ENCODE assay signal across 29 mouse cellular contexts in the genomic region with DNA sequence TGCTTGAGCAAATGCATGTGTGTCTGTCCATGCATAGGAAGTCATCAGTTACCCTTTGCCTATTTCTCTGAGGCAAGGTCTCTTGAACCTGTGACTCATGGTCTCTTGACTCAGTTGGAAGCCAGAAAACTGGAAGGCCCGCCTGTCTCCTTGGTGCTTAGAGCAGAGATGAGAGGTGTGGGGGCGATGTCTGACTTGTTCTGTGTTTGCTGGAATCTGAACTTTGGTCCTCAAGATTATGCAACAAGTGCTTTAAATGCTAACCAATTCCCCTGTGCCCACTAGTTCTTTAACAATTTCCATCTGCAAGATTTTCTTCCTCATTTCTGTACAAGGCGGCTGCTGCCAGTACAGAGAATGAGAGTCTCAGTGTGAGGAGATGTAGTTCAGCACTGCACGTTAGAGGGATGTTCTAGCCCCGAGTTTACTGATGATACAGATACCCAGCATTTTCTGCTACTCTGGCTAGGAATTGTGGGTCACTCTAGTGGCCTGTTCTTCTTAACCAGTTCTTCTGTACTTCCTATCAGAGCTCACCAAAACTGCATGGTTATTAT. TPM values are rescaled to one million over a fixed set of nuclear protein-coding genes. Genes with fewer than 3 reads are reported as not detected.
DNase-seq lines count a peak whose midpoint lies in the region; ATAC-seq lines count a peak whose summit lies in the region.
"Not testable (repeated sequence)": the region's sequence is repeated elsewhere in the genome, so short reads cannot be mapped to it uniquely, and the experiment has no call there.
"Had no signal": no experiment of that assay in that cellular context is flagged by ENCODE, and none has a peak within 500 bp of the region (broad histone marks: within the 10 kb centered on the region; RNA-seq: fewer than 3 reads in every experiment).

No protein-coding gene starts in this region.

- not testable (repeated sequence) for H3K9ac ChIP-seq in embryonic facial prominence, embryonic 14.5 days (ENCODE audit: low read depth, low read length); liver, embryonic 16.5 days (ENCODE audit: low read depth, low read length)

- WGBS in embryonic facial prominence, embryonic 14.5 days, result 16% methylated on average over 3 of the region's 5 CpGs
- 31% methylated on average over 5 of the region's 5 CpGs for WGBS in liver, embryonic 16.5 days (ENCODE audit: insufficient replicate concordance)

- not testable (repeated sequence) for H3K27me3 ChIP-seq in embryonic facial prominence, embryonic 14.5 days (replicated peaks; ENCODE audit: control insufficient read depth, insufficient read depth, low read length); liver, embryonic 16.5 days (ENCODE audit: control insufficient read depth, insufficient read depth, low read depth, low read length)

- H3K36me3 ChIP-seq in embryonic facial prominence, embryonic 14.5 days (ENCODE audit: control insufficient read depth, insufficient read depth, low read length); liver, embryonic 16.5 days (ENCODE audit: control insufficient read depth, insufficient read depth): not testable (repeated sequence)

- ATAC-seq in embryonic facial prominence, embryonic 14.5 days (ENCODE audit: low read depth), result not testable (repeated sequence)
- peak; percentile 61 for ATAC-seq in granulocyte monocyte progenitor cell, adult 5-6 weeks (replicated peaks; ENCODE audit: poor library complexity, severe bottlenecking)
- ATAC-seq in liver, embryonic 16.5 days (ENCODE audit: low read depth), result peak; percentile 48; the same call in 1 of the 2 replicates
- peak; percentile 84 for ATAC-seq in monocyte, adult 5-6 weeks (replicated peaks; ENCODE audit: insufficient number of reproducible peaks, low FRiP score, low TSS enrichment, poor library complexity, severe bottlenecking)

- not testable (repeated sequence) for H3K4me1 ChIP-seq in embryonic facial prominence, embryonic 14.5 days (ENCODE audit: control insufficient read depth, insufficient read depth, low read length); liver, embryonic 16.5 days (ENCODE audit: control insufficient read depth, low read depth, low read length)

- DNase-seq in embryonic facial prominence, embryonic 14.5 days (ENCODE audit: low spot score), result peak; percentile 23
- peak; percentile 24 for DNase-seq in kidney, adult 11 months
- peak; percentile 6 for DNase-seq in kidney, postnatal 14 days
- peak; percentile 26 for DNase-seq in lung, postnatal 25 days (ENCODE audit: low spot score)

- not testable (repeated sequence) for H3K9me3 ChIP-seq in embryonic facial prominence, embryonic 14.5 days (ENCODE audit: control insufficient read depth, low read length); liver, embryonic 16.5 days (replicated peaks; ENCODE audit: control insufficient read depth, low read length)

- not testable (repeated sequence) for H3K4me3 ChIP-seq in embryonic facial prominence, embryonic 14.5 days (ENCODE audit: low read depth, low read length); liver, embryonic 16.5 days (ENCODE audit: low read depth, low read length)

- H3K4me2 ChIP-seq in embryonic facial prominence, embryonic 14.5 days (ENCODE audit: low read depth, low read length); liver, embryonic 16.5 days (ENCODE audit: low read depth, low read length): not testable (repeated sequence)

- not testable (repeated sequence) for H3K27ac ChIP-seq in embryonic facial prominence, embryonic 14.5 days (replicated peaks; ENCODE audit: low read depth, low read length); liver, embryonic 16.5 days (ENCODE audit: low read length)

RNA-seq across cellular contexts. Expression of gene Ear2, which starts 24.6 kb away (rescaled TPM):
- polyA plus RNA-seq in embryonic facial prominence, embryonic 14.5 days (2014; fragmentation: Nextera tagmentation; extraction: Ambion mirVana), result not detected in 2 replicates
- total RNA-seq in granulocyte monocyte progenitor cell, adult 5-6 weeks (2014; fragmentation: Nextera tagmentation), result not detected in 2 replicates
- total RNA-seq in granulocyte monocyte progenitor cell, adult 5-6 weeks (2017), result 7.2 and 9.9 TPM in 2 replicates
- polyA plus RNA-seq in liver, embryonic 16.5 days (2015; fragmentation: Nextera tagmentation; extraction: Ambion mirVana), result 26.0 and 26.5 TPM in 2 replicates
- 1,412 to 3,555 TPM (median 3,137 TPM) in 3 replicates for total RNA-seq in monocyte, adult 5-6 weeks (2017)
- total RNA-seq: layer of hippocampus, postnatal 36 days had no signal
- polyA plus RNA-seq: forebrain, embryonic 13.5 days; heart, embryonic 13.5 days; hindbrain, embryonic 14.5 days; midbrain, embryonic 14.5 days had no signal

RNA-seq across cellular contexts. Expression of gene Gm3327, which starts 45.8 kb away (rescaled TPM):
- not detected in 2 replicates for polyA plus RNA-seq in embryonic facial prominence, embryonic 14.5 days (2014; fragmentation: Nextera tagmentation; extraction: Ambion mirVana)
- not detected in 2 replicates for total RNA-seq in granulocyte monocyte progenitor cell, adult 5-6 weeks (2014; fragmentation: Nextera tagmentation)
- total RNA-seq in granulocyte monocyte progenitor cell, adult 5-6 weeks (2017), result not detected in 2 replicates
- not detected in 2 replicates for polyA plus RNA-seq in liver, embryonic 16.5 days (2015; fragmentation: Nextera tagmentation; extraction: Ambion mirVana)
- total RNA-seq in monocyte, adult 5-6 weeks (2017), result not detected in 3 replicates
- total RNA-seq: adrenal gland, adult 18-20 months; adrenal gland, postnatal 36 days; gastrocnemius, postnatal 36 days; heart, adult 8-10 months; heart, postnatal 10 days; hematopoietic stem cell, adult 5-6 weeks; layer of hippocampus, postnatal 36 days; left cerebral cortex, postnatal 4 days had no signal
- polyA plus RNA-seq: brain, embryonic 14.5 days; CD4-positive, CD25-positive, alpha-beta regulatory T cell, adult 4 months; cortical plate, adult 2 months; embryonic facial prominence, embryonic 15.5 days; forebrain, embryonic 13.5 days; heart, embryonic 13.5 days; hindbrain, embryonic 14.5 days; kidney, embryonic 16.5 days; large intestine, adult 2 months; limb, embryonic 15.5 days; liver, embryonic 14.5 days; midbrain, embryonic 14.5 days; neural tube, embryonic 15.5 days; stomach, embryonic 15.5 days had no signal

Comparison
In these comparisons a context has a peak if more than half of its experiments do, and no peak if none do; other contexts are left out.
1. RNA of gene Ear2, which starts 24.6 kb away (total RNA-seq): 1,412 to 3,555 TPM in monocyte, adult 5-6 weeks; 7.2 to 9.9 TPM in granulocyte monocyte progenitor cell, adult 5-6 weeks; every median in the first group is over 100 times any median in the second.
2. Peak in every context shown above with its lines, with median percentiles within 50 percentile points of each other: DNase-seq.